Mouse (Mus musculus): Measurements from ENCODE around the gene C1ra.

DNA sequence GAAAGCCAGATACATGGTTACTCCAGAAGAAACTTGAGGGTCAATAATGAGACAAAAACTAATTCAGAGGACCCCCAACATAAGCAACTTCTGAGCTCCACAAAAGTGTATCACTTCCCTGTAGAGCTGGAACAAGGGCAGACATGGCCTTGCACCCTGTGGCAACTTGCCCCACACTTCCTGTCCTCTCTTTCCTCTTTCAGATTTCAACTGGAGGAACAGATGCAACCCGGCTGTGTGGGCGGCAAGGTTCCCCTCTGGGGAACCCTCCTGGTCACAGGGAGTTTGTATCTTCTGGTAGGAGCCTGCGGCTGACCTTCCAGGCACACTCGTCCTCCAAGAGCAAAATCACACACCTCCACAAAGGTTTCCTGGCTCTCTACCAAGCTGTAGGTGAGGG, 7.2 kb upstream of the C1ra start:
- TF ChIP-seq MAX (IDR thresholded peaks at IDR 0.05; ENCODE audit: low read depth), result no peak
- no peak for TF ChIP-seq POLR2A (IDR thresholded peaks at IDR 0.05; ENCODE audit: insufficient read length, low read depth)
- no peak for TF ChIP-seq POLR2AphosphoS2 (IDR thresholded peaks at IDR 0.05; ENCODE audit: insufficient read length, low read depth)
- TF ChIP-seq MYOG (IDR thresholded peaks at IDR 0.05; ENCODE audit: control insufficient read depth in 1 of 3, insufficient read depth in 1 of 3, insufficient read length in 2 of 3, low read depth in 2 of 3), result no peak
- TF ChIP-seq USF1 (IDR thresholded peaks at IDR 0.05; ENCODE audit: low read depth), result no peak
- no peak for TF ChIP-seq E2F4 (IDR thresholded peaks at IDR 0.05; ENCODE audit: insufficient read depth)
- no peak for TF ChIP-seq SRF (IDR thresholded peaks at IDR 0.05; ENCODE audit: control insufficient read depth, insufficient read length, low read depth)

Measured in myocyte (in vitro differentiated cells).